Mouse (Mus musculus) liver, embryonic 11.5 days (tissue): ENCODE results near the gene Zfp599. TPM values are rescaled to one million over a fixed set of nuclear protein-coding genes. Genes with fewer than 3 reads are reported as not detected.

Source experiments
- ATAC-seq: fragments of 200-750 bp; cut with Nextera tagmentation; replicated peaks from 2 replicates; pipeline ENCODE4 v1.8.0; 2017; ENCODE audit warnings: moderate number of reproducible peaks, mild to moderate bottlenecking, moderate TSS enrichment, moderate library complexity; ENCODE audit not compliant: low FRiP score
- DNase-seq: peaks from one replicate; pipeline ENCODE4 v3.0.0-alpha.2; 2017; ENCODE audit warnings: low spot score
- H3K27ac ChIP-seq: fragments of 300-500 bp; sonication (generic); 2 replicates; pipeline ENCODE4 v1.5.1; 2014; ENCODE audit warnings: mild to moderate bottlenecking, low read depth, low read length, control low read depth
- H3K27me3 ChIP-seq: fragments of 300-500 bp; sonication (generic); replicated peaks from 2 replicates; pipeline ENCODE4 v1.6.1; 2014; ENCODE audit warnings: low read length, mixed read lengths; ENCODE audit not compliant: control insufficient read depth, insufficient read depth
- H3K36me3 ChIP-seq: fragments of 300-500 bp; sonication (generic); 2 replicates; pipeline ENCODE4 v1.6.1; 2014; ENCODE audit warnings: mild to moderate bottlenecking, low read length, moderate library complexity, mixed read lengths; ENCODE audit not compliant: control insufficient read depth, insufficient read depth
- H3K4me1 ChIP-seq: fragments of 300-500 bp; sonication (generic); replicated peaks from 2 replicates; pipeline ENCODE4 v1.6.1; 2014; ENCODE audit warnings: low read length, mixed read lengths; ENCODE audit not compliant: control insufficient read depth, insufficient read depth
- H3K4me2 ChIP-seq: fragments of 300-500 bp; sonication (generic); 2 replicates; pipeline ENCODE4 v1.6.1; 2014; ENCODE audit warnings: mild to moderate bottlenecking, control low read depth, moderate library complexity
- H3K4me3 ChIP-seq: fragments of 300-500 bp; sonication (generic); 2 replicates; pipeline ENCODE4 v1.5.1; 2014; ENCODE audit warnings: low read depth, low read length, control low read depth
- H3K9ac ChIP-seq: fragments of 300-500 bp; sonication (generic); 2 replicates; pipeline ENCODE4 v1.6.1; 2014; ENCODE audit warnings: low read depth, low read length, control low read depth
- H3K9me3 ChIP-seq: fragments of 300-500 bp; sonication (generic); 2 replicates; pipeline ENCODE4 v1.6.1; 2016; ENCODE audit warnings: low read length, inconsistent platforms, mixed read lengths; ENCODE audit not compliant: control insufficient read depth
- WGBS: fragments of 180-500 bp; shearing (Covaris S2); extraction: QIAGEN DNeasy Blood & Tissue Kit; methylation state at CpG from one replicate; pipeline ENCODE4 v1.1.7; 2014; 5-methylcytosine and 5-hydroxymethylcytosine counted together
- polyA plus RNA-seq: library from polyadenylated mRNA; unstranded; fragments of >200 nt; fragmentation: Nextera tagmentation; extraction: Ambion mirVana; gene quantifications from 2 replicates; pipeline ENCODE4 v1.2.1, GENCODE M21; 2014

The Zfp599 gene
- polyA plus RNA-seq, 1 experiment from 2014 or later = 5.0 TPM

DNA sequence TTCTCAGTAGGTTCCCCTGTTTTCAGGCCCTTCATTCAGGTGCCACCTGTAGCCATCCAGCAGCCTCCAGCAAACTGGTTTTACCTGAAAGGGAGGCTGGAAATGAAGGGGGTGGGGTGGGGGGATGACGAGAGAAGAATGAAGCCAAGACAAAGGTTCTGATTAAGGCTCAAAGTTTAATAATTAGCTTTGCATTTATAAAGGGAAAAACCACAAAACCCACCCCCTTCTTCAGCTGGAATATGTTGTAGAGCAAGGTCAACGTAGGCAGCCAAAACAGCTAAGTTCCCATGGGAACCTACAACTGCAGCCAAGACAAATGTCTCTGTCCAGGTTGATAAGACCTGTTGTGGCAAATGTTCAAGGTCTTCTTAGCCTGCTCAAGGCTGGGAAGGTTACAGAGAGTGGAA lies 45.9 kb downstream of the Zfp599 start:
- Histone ChIP-seq H3K27ac (no peak overlapping the region), H3K4me3 (no peak overlapping the region), H3K27me3 (no peaks in the 10 kb centered on the region), H3K9ac (no peak overlapping the region), H3K36me3 (no peaks in the 10 kb centered on the region), H3K4me2 (no peak overlapping the region), H3K4me1 (no peaks in the 10 kb centered on the region), H3K9me3 (no peaks in the 10 kb centered on the region)
- no peak for DNase-seq
- 41% methylated on average over 2 of the region's 2 CpGs for WGBS
- ATAC-seq = no peak

Other genes starting within 250 kb of the Zfp599 start
- 0.19 and 0.25 TPM in 2 replicates for gene Elavl3, start 207.9 kb downstream of the Zfp599 start, polyA plus RNA-seq
- gene Gm49318, start 188.6 kb downstream of the Zfp599 start, polyA plus RNA-seq = not detected in 2 replicates
- gene Zfp653, start 188.5 kb downstream of the Zfp599 start, polyA plus RNA-seq = 5.5 and 7.5 TPM in 2 replicates
- gene Ecsit, start 174.5 kb downstream of the Zfp599 start, polyA plus RNA-seq = 55.1 and 59.2 TPM in 2 replicates
- gene Cnn1, start 160.7 kb downstream of the Zfp599 start, polyA plus RNA-seq = 3.6 and 6.2 TPM in 2 replicates
- gene Elof1, start 142.7 kb downstream of the Zfp599 start, polyA plus RNA-seq = 159 and 169 TPM in 2 replicates
- gene Acp5, start 124.2 kb downstream of the Zfp599 start, polyA plus RNA-seq = 156 and 162 TPM in 2 replicates
- gene Pigyl, start 103.0 kb downstream of the Zfp599 start, polyA plus RNA-seq = 66.6 and 67.9 TPM in 2 replicates
- 0.13 and 0.15 TPM in 2 replicates for gene Zfp872, start 71.8 kb downstream of the Zfp599 start, polyA plus RNA-seq
- gene Zfp809, start 34.2 kb downstream of the Zfp599 start, polyA plus RNA-seq = 16.9 and 19.7 TPM in 2 replicates
- gene Zfp810, start 47.8 kb upstream of the Zfp599 start, polyA plus RNA-seq = 9.7 and 12.1 TPM in 2 replicates
- gene Anln, start 129.3 kb upstream of the Zfp599 start, polyA plus RNA-seq = 42.6 and 45.5 TPM in 2 replicates
- gene 9530077C05Rik, start 151.6 kb upstream of the Zfp599 start, polyA plus RNA-seq = 2.5 and 3.6 TPM in 2 replicates
- not detected in 2 replicates for gene Gm17545, start 194.4 kb upstream of the Zfp599 start, polyA plus RNA-seq
- 74.2 and 79.8 TPM in 2 replicates for gene Rp9, start 209.8 kb upstream of the Zfp599 start, polyA plus RNA-seq
- 7.8 and 8.7 TPM in 2 replicates for gene Bbs9, start 215.8 kb upstream of the Zfp599 start, polyA plus RNA-seq